Mouse (Mus musculus): Measurements from ENCODE around the gene Ctsm. TPM values are rescaled to one million over a fixed set of nuclear protein-coding genes. Genes with fewer than 3 reads are reported as not detected.

The Ctsm gene
- polyA plus RNA-seq (2012; rRNA removed): not detected in 2 replicates

GRCm38 (mm10) chr13:61541631-61542030, at the start of gene Ctsm:
Gene Ctsm, minus strand, starts transcription at chr13:61541839.

GRCm38 (mm10) chr13:61570027-61570426, 28.4 kb upstream of the Ctsm start, which contains the start of gene Cts3:
Gene Cts3, minus strand, starts transcription at chr13:61570127.

GRCm38 (mm10) chr13:61568074-61568473, 26.4 kb upstream of the Ctsm start, which contains the start of gene Gm49352:
Gene Gm49352, minus strand, starts transcription at chr13:61568174.

Other genes with a start within 250 kb of the Ctsm start
- not detected in 2 replicates for gene Cts7, start 183.6 kb downstream of the Ctsm start, polyA plus RNA-seq (2012; rRNA removed)
- not detected in 2 replicates for gene Gm49352, start 26.3 kb upstream of the Ctsm start, polyA plus RNA-seq (2012; rRNA removed)
- gene Cts3, start 28.3 kb upstream of the Ctsm start, polyA plus RNA-seq (2012; rRNA removed): not detected in 2 replicates